Mouse (Mus musculus) 416B (cell line): ENCODE data around the gene Tlcd2.

Source experiments
- DNase-seq: peaks from one replicate; pipeline ENCODE4 v3.0.0; 2011; ENCODE audit warnings: low read depth

The Tlcd2 gene

GRCm38 (mm10) chr11:75460844-75461742 lies at the start of gene Tlcd2:
TSS of gene Tlcd2 (plus strand) at chr11:75461715.
- peak; percentile 100 for DNase-seq

DNA sequence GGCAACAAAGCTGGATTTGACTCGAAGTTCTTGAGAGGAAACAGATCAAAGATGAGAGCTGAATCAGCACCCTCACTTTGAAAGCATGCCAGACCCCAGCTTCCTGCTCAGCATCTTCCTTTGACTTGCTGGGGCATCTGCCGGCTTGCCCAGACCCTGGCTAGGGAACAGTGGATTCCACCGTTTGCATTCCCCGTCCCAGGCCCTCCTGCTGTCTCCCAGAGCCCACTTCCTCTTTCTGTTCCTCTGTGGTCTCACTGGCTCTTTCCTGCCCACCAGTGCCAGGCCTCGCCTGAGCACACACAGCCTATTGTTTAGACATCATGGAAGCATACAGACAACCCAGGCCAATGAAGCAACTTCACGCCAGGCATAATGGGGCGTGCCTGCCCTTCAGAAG lies 46.4 kb upstream of the Tlcd2 start:
- peak; percentile 91 for DNase-seq

GRCm38 (mm10) chr11:75415994-75416393 lies 45.5 kb upstream of the Tlcd2 start:
- DNase-seq, result peak; percentile 47

DNA sequence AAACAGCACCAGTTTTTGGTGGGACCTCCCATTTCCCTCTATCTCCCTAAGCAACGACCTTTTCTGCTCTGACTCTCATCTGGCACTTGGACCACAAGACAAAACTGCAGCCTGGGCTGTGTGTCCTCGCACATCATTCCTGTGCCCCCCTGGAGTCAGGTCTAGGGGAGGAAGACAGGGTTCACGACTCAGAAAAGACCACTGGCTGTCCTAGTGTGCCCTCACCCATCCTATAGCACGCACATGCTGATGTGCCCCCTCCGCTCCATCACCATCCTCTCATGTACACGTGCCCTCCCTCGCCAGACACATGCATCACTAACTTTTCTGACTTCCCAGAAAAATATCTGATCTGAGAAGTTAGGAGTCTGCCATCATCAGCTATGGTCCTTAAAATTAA lies 41.5 kb upstream of the Tlcd2 start:
- no peak for DNase-seq

GRCm38 (mm10) chr11:75420810-75421374 lies 40.6 kb upstream of the Tlcd2 start:
- DNase-seq, result no peak

DNA sequence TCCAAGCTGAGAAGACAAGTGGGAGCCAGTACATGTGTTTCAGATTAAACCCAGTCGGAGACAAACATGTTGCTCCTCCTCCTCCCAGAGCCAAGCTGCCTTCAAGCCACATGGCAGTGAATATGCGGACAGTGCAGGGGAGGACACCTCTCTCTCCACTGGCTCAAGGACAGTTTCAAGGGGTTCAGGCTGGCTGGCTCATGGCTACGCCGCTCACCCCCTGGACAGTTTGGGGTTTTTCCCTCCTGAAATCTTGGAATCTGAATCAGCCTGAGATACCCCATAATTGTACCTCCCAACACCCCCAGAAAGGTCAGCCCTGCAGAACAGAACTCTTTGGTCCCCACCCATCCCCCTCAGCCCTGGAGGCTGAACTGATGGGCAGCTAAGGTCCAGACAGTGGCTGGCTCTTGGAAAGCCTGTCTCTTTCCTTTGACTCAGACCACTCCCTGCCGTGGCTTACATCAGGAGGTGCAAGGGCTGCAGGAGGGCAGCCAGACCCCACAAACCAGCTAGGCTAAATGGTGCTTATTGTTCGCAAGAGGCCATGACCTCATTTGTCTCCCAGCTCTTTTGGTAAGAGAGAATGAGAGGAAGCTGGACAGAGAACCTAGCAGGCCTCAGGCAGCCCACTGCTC lies 40.0 kb upstream of the Tlcd2 start:
- no peak for DNase-seq

DNA sequence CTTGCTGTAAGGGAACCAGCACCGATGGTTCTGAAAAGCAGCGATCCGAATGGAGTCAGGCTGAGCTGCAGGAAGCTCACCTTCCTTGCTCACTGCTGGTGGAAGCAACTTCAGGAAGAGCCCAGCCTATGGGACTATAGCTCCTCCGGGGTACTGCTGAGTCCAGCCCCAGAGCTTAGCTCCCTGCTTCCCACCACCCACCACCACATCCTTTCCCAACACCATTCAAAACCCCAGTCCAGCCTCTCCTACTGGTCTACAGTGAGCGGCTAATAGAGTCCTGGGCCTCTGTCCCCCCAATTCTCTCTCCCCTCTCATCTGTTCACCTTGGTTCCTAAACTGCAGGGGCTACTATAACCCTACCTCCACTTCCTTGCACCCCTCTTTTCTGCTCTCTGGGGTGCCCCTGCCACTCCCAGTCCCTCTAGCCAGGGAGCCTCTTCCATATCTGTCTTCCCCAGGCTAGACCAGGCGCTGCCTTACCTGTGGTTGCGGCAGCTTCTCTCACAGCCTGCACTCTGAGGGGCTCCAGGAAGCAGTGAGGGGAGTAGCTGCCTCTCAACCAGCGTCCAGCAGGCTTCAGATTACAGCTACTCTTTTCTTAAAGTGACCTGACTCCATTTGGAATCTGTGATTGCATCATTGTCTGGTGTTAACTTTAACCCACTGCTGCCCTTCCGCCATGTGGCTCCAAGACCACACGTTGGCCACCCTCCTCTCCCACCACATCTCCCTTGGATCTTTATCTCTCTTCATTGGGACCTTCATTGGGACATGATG lies 39.3 kb upstream of the Tlcd2 start, which contains the start of gene Serpinf1:
Serpinf1 (minus strand) TSS at position 689 of the 780 bp plus-strand sequence.
- peak; percentile 52 for DNase-seq

- no peak for DNase-seq
These were observed 38.4 kb upstream of the Tlcd2 start for GRCm38 (mm10) chr11:75423091-75423490.

DNA sequence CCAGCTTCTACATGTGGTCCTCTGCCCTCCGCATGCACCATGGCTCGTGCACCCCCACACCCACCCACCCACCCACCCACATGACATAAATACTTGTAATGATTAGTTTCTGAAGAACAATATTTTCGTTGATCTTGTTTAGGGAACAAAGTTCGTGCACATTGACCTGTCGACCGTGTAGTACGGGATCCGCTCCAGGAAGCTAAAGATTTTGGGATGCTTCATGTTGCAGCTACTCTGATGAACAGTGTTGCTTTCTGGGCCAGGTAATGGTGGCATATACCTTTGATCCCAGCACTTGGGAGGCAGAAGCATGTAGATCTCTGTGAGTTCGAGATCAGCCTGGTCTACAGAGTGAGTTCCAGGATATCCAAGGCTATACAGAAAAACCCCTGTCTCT lies 37.5 kb upstream of the Tlcd2 start:
- DNase-seq, result no peak

DNA sequence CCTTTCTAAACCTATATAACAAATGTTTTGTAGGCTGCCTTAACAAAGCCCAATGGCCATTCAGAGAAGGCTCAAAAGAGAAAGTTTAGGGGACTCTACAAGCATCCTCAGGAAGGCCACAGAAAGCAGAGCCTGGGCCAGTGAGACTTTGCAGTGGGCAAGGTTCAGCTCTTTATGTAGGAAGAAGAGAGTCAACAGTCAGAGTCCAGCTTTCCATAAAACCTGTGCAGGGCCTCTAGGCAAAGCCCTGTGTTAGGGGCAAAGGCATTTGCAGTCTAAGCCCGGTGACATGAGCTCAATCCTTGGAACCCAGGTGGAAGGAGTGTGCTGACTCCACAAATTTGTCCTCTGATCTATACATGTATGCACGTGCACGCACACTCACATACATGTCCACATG lies 37.1 kb upstream of the Tlcd2 start:
- no peak for DNase-seq

- DNase-seq, result peak; percentile 52
These were observed 32.4 kb upstream of the Tlcd2 start for GRCm38 (mm10) chr11:75429019-75429705.

DNA sequence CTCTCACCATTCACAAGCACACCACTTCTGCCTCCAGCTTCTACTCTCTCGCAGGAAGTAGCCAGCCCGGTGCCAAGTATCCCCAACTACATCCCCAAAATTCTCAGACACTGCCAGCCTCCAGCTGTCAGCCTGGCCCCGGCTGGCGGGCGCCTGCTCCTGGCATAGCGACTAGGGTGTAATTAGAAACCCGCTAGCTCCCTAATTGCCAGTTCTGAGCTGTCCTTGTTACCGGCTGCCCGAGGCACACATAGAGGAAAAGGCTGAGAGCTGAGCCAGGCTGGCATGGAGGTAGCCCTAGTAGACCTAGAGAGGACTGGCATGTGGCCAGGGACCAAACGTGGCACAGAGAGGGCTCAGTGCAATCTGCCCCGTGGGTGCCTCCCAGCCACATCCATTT lies 30.2 kb upstream of the Tlcd2 start:
- DNase-seq, result no peak

GRCm38 (mm10) chr11:75434138-75434537 lies 27.4 kb upstream of the Tlcd2 start:
- no peak for DNase-seq

GRCm38 (mm10) chr11:75438194-75438593 lies 23.3 kb upstream of the Tlcd2 start:
- no peak for DNase-seq

DNA sequence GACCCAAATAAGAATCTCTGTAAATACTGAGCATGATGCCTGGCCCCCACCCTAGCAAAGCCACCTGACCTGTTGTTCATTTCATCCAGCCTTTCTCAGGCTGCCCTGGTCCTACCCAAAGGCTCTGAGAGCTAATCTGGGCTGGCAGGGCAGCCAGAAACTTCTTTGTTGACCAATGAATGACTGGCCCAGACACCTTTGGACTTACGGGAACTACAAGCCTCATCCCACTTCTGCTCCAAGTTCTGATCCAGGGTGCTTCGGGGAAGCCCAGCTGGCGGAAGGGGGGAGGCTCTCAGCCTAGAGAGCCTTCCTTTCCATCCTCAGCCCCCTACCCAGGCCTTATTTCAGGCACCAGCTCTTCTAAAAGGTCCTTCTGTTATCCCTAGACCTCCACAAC lies 22.7 kb upstream of the Tlcd2 start:
- no peak for DNase-seq

- no peak for DNase-seq
These were observed 22.2 kb upstream of the Tlcd2 start, which contains the start of gene Serpinf2 for GRCm38 (mm10) chr11:75439363-75439762. TSS of gene Serpinf2 (minus strand) at chr11:75439591.

- no peak for DNase-seq
These were observed 21.6 kb upstream of the Tlcd2 start for GRCm38 (mm10) chr11:75439951-75440350.

DNA sequence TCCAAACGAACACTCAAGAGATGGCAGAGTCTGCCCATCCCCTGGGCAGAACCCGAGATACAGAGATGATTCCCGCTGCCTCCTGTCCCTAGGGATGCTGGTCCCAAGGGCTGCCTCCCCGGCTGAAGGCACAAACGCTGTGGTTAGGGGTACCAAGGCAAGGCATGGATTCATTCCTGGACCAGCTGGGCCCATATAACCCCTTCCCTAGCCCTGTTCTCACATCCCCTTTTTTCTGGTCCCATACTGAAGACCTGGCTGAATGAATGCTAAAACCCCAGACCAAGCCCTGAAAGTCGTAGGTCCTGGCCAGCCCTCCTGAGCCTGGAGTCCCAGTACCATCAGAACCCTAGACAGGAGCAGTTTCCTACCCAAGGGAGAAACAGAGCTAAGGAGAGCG lies 20.5 kb upstream of the Tlcd2 start:
- no peak for DNase-seq

- no peak for DNase-seq
These were observed 19.9 kb upstream of the Tlcd2 start for GRCm38 (mm10) chr11:75441601-75442000.

DNA sequence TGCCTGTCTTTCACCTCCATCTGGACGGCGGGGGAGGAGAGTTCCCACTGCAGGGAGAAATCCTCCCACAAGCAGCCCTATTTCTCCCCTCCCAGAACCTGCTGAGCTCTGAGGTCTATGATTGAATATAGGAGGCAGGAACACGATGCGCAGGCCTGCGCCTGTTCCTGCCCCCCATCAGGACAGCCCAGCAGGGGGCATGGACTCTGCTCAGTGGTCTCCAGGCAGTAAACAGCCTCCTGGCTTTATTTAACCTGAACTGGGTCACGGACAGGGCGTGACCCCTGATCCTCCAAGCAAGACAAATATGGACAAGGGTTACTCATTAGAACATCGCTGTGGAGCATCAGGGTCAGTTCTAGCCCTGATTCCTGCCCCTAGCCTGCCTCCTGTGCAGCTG lies 17.8 kb upstream of the Tlcd2 start:
- DNase-seq, result no peak

DNA sequence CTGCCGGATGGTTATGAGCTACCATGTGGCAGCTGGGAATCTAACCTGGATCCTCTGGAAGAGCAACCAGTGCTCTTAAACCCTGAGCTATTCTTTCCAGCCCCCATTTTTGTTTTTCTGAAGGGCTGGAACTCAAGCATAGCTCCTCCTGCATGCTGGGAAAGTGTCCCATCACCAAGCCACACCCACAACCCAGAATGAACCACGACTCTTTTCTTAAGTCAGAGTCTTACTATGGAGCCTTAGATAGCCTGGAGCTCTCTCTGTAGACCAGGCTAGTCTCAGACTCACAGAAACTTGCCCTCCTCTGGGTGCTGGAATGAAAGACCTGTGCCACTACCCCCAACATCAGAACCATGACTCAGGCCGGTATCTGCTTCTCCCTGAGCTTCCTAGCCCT lies 12.9 kb upstream of the Tlcd2 start:
- DNase-seq, result no peak

GRCm38 (mm10) chr11:75449695-75450094 lies 11.8 kb upstream of the Tlcd2 start:
- DNase-seq, result peak; percentile 96
